Mouse (Mus musculus): ENCODE data around the gene Slc19a2.

GRCm38 (mm10) chr1:164279332-164279731, 30.5 kb downstream of the Slc19a2 start:
- TF ChIP-seq HCFC1 (IDR thresholded peaks at IDR 0.05; ENCODE audit: borderline replicate concordance, insufficient read depth, low read length) (no peak), MAFK (IDR thresholded peaks at IDR 0.05; ENCODE audit: insufficient read depth, low read depth, low read length) (no peak)

Data from ES-E14 (cell line).